Mouse (Mus musculus) layer of hippocampus, postnatal 14 days (tissue): ENCODE measurements around the gene Adgrg1. TPM values are rescaled to one million over a fixed set of nuclear protein-coding genes. Genes with fewer than 3 reads are reported as not detected.
"Not testable (repeated sequence)": the region's sequence is repeated elsewhere in the genome, so short reads cannot be mapped to it uniquely, and the experiment has no call there.

ENCODE experiments used
- DNase-seq, 2 experiments: peaks; one replicate each; pipeline ENCODE4 v3.0.0; 2021 to 2022; ENCODE audit warnings: low spot score in 2 of 2, mixed read lengths in 1 of 2
- total RNA-seq, 2 experiments: library from RNA; stranded (reverse); gene quantifications; 2 replicates each; pipeline ENCODE4 v1.2.3; 2021

Adgrg1 gene
- total RNA-seq, 2 experiments from 2014 or later: 113 to 146 TPM

- no peak for DNase-seq
Measured at GRCm38 (mm10) chr8:95025421-95025820, 50.9 kb downstream of the Adgrg1 start.

- not testable (repeated sequence) for DNase-seq
Measured at GRCm38 (mm10) chr8:95028391-95028790, 53.8 kb downstream of the Adgrg1 start.

GRCm38 (mm10) chr8:95037106-95037925 lies 62.8 kb downstream of the Adgrg1 start:
- DNase-seq: peak; percentile 26 to 47

- no peak for DNase-seq
Measured at GRCm38 (mm10) chr8:95041883-95042784, 67.6 kb downstream of the Adgrg1 start.

GRCm38 (mm10) chr8:95044811-95045210 lies 70.3 kb downstream of the Adgrg1 start:
- no peak for DNase-seq

- DNase-seq: no peak
Measured at GRCm38 (mm10) chr8:95046982-95047381, 72.4 kb downstream of the Adgrg1 start.

- DNase-seq: no peak
Measured at GRCm38 (mm10) chr8:95047884-95048680, 73.5 kb downstream of the Adgrg1 start.

GRCm38 (mm10) chr8:95049636-95050035 lies 75.1 kb downstream of the Adgrg1 start:
- DNase-seq: no peak

- no peak for DNase-seq
Measured at GRCm38 (mm10) chr8:95054438-95054837, 79.9 kb downstream of the Adgrg1 start.

GRCm38 (mm10) chr8:95054927-95055510 lies 80.5 kb downstream of the Adgrg1 start, which contains the start of gene Drc7:
Gene Drc7, plus strand, starts transcription at chr8:95055103.
- peak in 1 of 2 experiments; percentile 29 for DNase-seq

- DNase-seq: no peak
Measured at GRCm38 (mm10) chr8:95056414-95056813, 81.9 kb downstream of the Adgrg1 start.

GRCm38 (mm10) chr8:95058661-95059060 lies 84.1 kb downstream of the Adgrg1 start:
- DNase-seq: no peak

- DNase-seq: no peak
Measured at GRCm38 (mm10) chr8:95059812-95060533, 85.4 kb downstream of the Adgrg1 start.

Other genes starting within 250 kb of the Adgrg1 start
- under 1 TPM; 0.17 to 0.18 TPM for gene Ccl22, start 229.2 kb upstream of the Adgrg1 start, total RNA-seq
- 100 to 1,000 TPM; 458 to 482 TPM for gene Cx3cl1, start 202.7 kb upstream of the Adgrg1 start, total RNA-seq
- gene Ccl17, start 164.3 kb upstream of the Adgrg1 start, total RNA-seq: 10 to 100 TPM in 1 of 2 experiments, 1 to 10 TPM in 1; 7.3 to 11.1 TPM
- 10 to 100 TPM; 80.7 to 97.6 TPM for gene Coq9, start 136.4 kb upstream of the Adgrg1 start, total RNA-seq
- gene Ciapin1, start 136.4 kb upstream of the Adgrg1 start, total RNA-seq: 10 to 100 TPM; 76.1 to 88.0 TPM
- gene Polr2c, start 117.3 kb upstream of the Adgrg1 start, total RNA-seq: 10 to 100 TPM; 50.0 to 57.8 TPM
- gene Dok4, start 98.4 kb upstream of the Adgrg1 start, total RNA-seq: 10 to 100 TPM; 50.2 to 54.1 TPM
- gene Ccdc102a, start 56.7 kb upstream of the Adgrg1 start, total RNA-seq: 1 to 10 TPM; 2.7 to 3.8 TPM
- not detected for gene Adgrg5, start 51.1 kb upstream of the Adgrg1 start, total RNA-seq
- gene Adgrg3, start 42.9 kb downstream of the Adgrg1 start, total RNA-seq: under 1 TPM in 1 of 2 experiments, not detected in 1; 0.48 TPM
- gene Drc7, start 80.4 kb downstream of the Adgrg1 start, total RNA-seq: 1 to 10 TPM; 2.1 to 4.4 TPM
- 10 to 100 TPM; 38.7 to 46.0 TPM for gene Katnb1, start 106.4 kb downstream of the Adgrg1 start, total RNA-seq
- gene Kifc3, start 228.1 kb downstream of the Adgrg1 start, total RNA-seq: 10 to 100 TPM; 59.0 to 60.2 TPM